Mouse (Mus musculus) monocyte, adult 5-6 weeks (primary cell): ENCODE measurements at regions not wholly inside any gene's neighbourhood (a gene's known extent, or its start where the extent isn't known, plus 50 kb on each side); places are given as distances from the start of the nearest gene placed in this dataset.
A peak's percentile ranks its signal among the peaks of the same experiment; 100 is the strongest.
"Not testable (repeated sequence)": the region's sequence is repeated elsewhere in the genome, so short reads cannot be mapped to it uniquely, and the experiment has no call there.

Source experiments
- ATAC-seq: fragments of 153-309, 156-312 bp; replicated peaks from 2 replicates; pipeline ENCODE4 v1.8.0; 2017; ENCODE audit warnings: mild to moderate bottlenecking; ENCODE audit not compliant: low TSS enrichment, insufficient number of reproducible peaks, severe bottlenecking, poor library complexity, low FRiP score

- no peak for ATAC-seq
Observed at GRCm38 (mm10) chr11:8773862-8774261, 109.5 kb upstream of the Tns3 start.

- no peak for ATAC-seq
Observed at GRCm38 (mm10) chr11:8773260-8773659, 108.9 kb upstream of the Tns3 start.

- no peak for ATAC-seq
Observed at GRCm38 (mm10) chr11:8772541-8772940, 108.2 kb upstream of the Tns3 start.

GRCm38 (mm10) chr11:8768706-8769105, 104.4 kb upstream of the Tns3 start:
- ATAC-seq: not testable (repeated sequence)

- ATAC-seq: no peak
Observed at GRCm38 (mm10) chr11:8765541-8765885, 101.2 kb upstream of the Tns3 start.

- ATAC-seq: no peak
Observed at GRCm38 (mm10) chr11:8764861-8765540, 100.7 kb upstream of the Tns3 start.

GRCm38 (mm10) chr11:8763448-8763847, 99.1 kb upstream of the Tns3 start:
- no peak for ATAC-seq

GRCm38 (mm10) chr11:8762133-8762532, 97.8 kb upstream of the Tns3 start:
- no peak for ATAC-seq

- ATAC-seq: no peak
Observed at GRCm38 (mm10) chr11:8761626-8762025, 97.3 kb upstream of the Tns3 start.

- peak; percentile 68 for ATAC-seq
Observed at GRCm38 (mm10) chr11:8759858-8760257, 95.5 kb upstream of the Tns3 start.

- ATAC-seq: not testable (repeated sequence)
Observed at GRCm38 (mm10) chr11:8754508-8754907, 90.2 kb upstream of the Tns3 start.

GRCm38 (mm10) chr11:8735784-8736183, 71.4 kb upstream of the Tns3 start:
- ATAC-seq: not testable (repeated sequence)

GRCm38 (mm10) chr11:8727007-8727406, 62.7 kb upstream of the Tns3 start:
- no peak for ATAC-seq

- no peak for ATAC-seq
Observed at GRCm38 (mm10) chr11:8725505-8725904, 61.2 kb upstream of the Tns3 start.

- ATAC-seq: no peak
Observed at GRCm38 (mm10) chr11:8723102-8723640, 58.8 kb upstream of the Tns3 start.

- no peak for ATAC-seq
Observed at GRCm38 (mm10) chr11:8719211-8719966, 55.1 kb upstream of the Tns3 start.

GRCm38 (mm10) chr11:8717774-8718173, 53.4 kb upstream of the Tns3 start:
- ATAC-seq: no peak

GRCm38 (mm10) chr11:8716858-8717257, 52.5 kb upstream of the Tns3 start:
- no peak for ATAC-seq

GRCm38 (mm10) chr11:8715775-8716174, 51.4 kb upstream of the Tns3 start:
- ATAC-seq: no peak
